12 mouse cellular contexts compared by ENCODE assay signal in the genomic region with DNA sequence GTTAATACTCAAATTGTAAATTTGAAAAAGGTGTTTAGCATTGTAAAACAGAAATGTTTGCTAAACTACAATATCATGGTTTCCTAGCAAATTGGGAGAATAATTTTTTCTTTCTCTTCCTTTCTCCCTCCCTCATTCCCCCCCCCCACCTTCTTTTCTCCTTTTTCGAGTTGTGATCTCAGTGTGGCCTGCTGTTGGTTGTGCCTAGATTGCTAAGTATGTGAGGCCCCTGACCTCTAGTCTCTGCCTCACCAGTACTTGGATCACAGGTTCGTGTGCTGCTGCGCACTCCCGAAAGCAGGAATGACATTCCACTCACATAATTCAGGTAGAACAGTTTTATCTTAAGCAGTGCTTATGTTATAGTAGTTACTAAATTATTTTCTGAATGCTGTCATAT. TPM values are rescaled to one million over a fixed set of nuclear protein-coding genes. Genes with fewer than 3 reads are reported as not detected.
DNase-seq lines count a peak whose midpoint lies in the region; ATAC-seq lines count a peak whose summit lies in the region.
"Had no signal": no experiment of that assay in that cellular context is flagged by ENCODE, and none has a peak within 500 bp of the region (broad histone marks: within the 10 kb centered on the region; RNA-seq: fewer than 3 reads in every experiment).

No protein-coding gene starts in this region.

- no peak for ATAC-seq in heart, embryonic 13.5 days (ENCODE audit: extremely low read depth, insufficient number of reproducible peaks, low FRiP score, low TSS enrichment)
- ATAC-seq in neural tube, embryonic 12.5 days (ENCODE audit: low FRiP score, low read depth), result no peak
- ATAC-seq in hindbrain, embryonic 14.5 days (ENCODE audit: low FRiP score), result no peak
- ATAC-seq in neural tube, embryonic 15.5 days (ENCODE audit: low FRiP score), result no peak

- peak overlapping the region; percentile 13; the same call in 1 of the 2 replicates for H3K4me3 ChIP-seq in heart, embryonic 13.5 days
- no peak overlapping the region for H3K4me3 ChIP-seq in neural tube, embryonic 12.5 days
- H3K4me3 ChIP-seq in hindbrain, embryonic 14.5 days (replicated peaks; ENCODE audit: low read length), result no peak overlapping the region
- no peak overlapping the region for H3K4me3 ChIP-seq in neural tube, embryonic 15.5 days (replicated peaks)
- H3K4me3 ChIP-seq: limb, embryonic 12.5 days; stomach, embryonic 15.5 days had no signal

- intact Hi-C loops in heart, postnatal 36 days (cut with DNase I), result loop anchor here (2.0 to 5.0 kb wide), 2 partner anchors 15 to 67 kb away; no protein-coding TSS in a partner anchor
- intact Hi-C loops in gastrocnemius, postnatal 14 days (cut with DNase I; ENCODE audit: low total_unique reads), result no loop called here

- WGBS in heart, embryonic 13.5 days, result 54% methylated on average over 4 of the region's 4 CpGs
- 73% methylated on average over 4 of the region's 4 CpGs for WGBS in neural tube, embryonic 12.5 days
- 51% methylated on average over 4 of the region's 4 CpGs for WGBS in hindbrain, embryonic 14.5 days
- WGBS in neural tube, embryonic 15.5 days, result 71% methylated on average over 4 of the region's 4 CpGs

- H3K27me3 ChIP-seq in heart, embryonic 13.5 days (replicated peaks), result no peaks in the 10 kb centered on the region
- no peaks in the 10 kb centered on the region for H3K27me3 ChIP-seq in neural tube, embryonic 12.5 days (replicated peaks)
- H3K27me3 ChIP-seq in hindbrain, embryonic 14.5 days (ENCODE audit: control insufficient read depth, insufficient read depth, low read length), result no peaks in the 10 kb centered on the region
- H3K27me3 ChIP-seq in neural tube, embryonic 15.5 days (replicated peaks), result no peaks in the 10 kb centered on the region
- H3K27me3 ChIP-seq: limb, embryonic 12.5 days; stomach, embryonic 15.5 days had no signal

- peaks cover 61% of the 10 kb centered on the region for H3K4me1 ChIP-seq in heart, embryonic 13.5 days
- H3K4me1 ChIP-seq in neural tube, embryonic 12.5 days, result peaks cover 23% of the 10 kb centered on the region
- peaks cover 33% of the 10 kb centered on the region for H3K4me1 ChIP-seq in hindbrain, embryonic 14.5 days (replicated peaks; ENCODE audit: control insufficient read depth, insufficient read depth, low read length)
- peaks cover 31% of the 10 kb centered on the region for H3K4me1 ChIP-seq in neural tube, embryonic 15.5 days

- peaks cover 18% of the 10 kb centered on the region for H3K36me3 ChIP-seq in heart, embryonic 13.5 days
- H3K36me3 ChIP-seq in neural tube, embryonic 12.5 days, result peaks cover 7% of the 10 kb centered on the region; the same call in 1 of the 2 replicates
- H3K36me3 ChIP-seq in hindbrain, embryonic 14.5 days (replicated peaks; ENCODE audit: control insufficient read depth, insufficient read depth), result 0 out of 2 replicates have a peak, but pooled peaks cover 5% of the 10 kb centered on the region
- H3K36me3 ChIP-seq in neural tube, embryonic 15.5 days, result peaks cover 7% of the 10 kb centered on the region; the same call in 1 of the 2 replicates
- H3K36me3 ChIP-seq: stomach, embryonic 15.5 days had no signal

- peak overlapping the region; percentile 52 for H3K4me2 ChIP-seq in heart, embryonic 13.5 days
- peak overlapping the region; percentile 32; the same call in 1 of the 2 replicates for H3K4me2 ChIP-seq in neural tube, embryonic 12.5 days (replicated peaks)
- H3K4me2 ChIP-seq in hindbrain, embryonic 14.5 days (replicated peaks), result peak overlapping the region; percentile 49
- peak overlapping the region; percentile 34 for H3K4me2 ChIP-seq in neural tube, embryonic 15.5 days

- no peak for DNase-seq in heart, postnatal 36 days
- DNase-seq in neural tube, embryonic 10.5 days (ENCODE audit: extremely low spot score, low spot score), result no peak
- DNase-seq in hindbrain, embryonic 14.5 days (ENCODE audit: low spot score), result no peak
- DNase-seq in adrenal gland, postnatal 14 days, result no peak
- DNase-seq in gastrocnemius, postnatal 14 days, result no peak
- DNase-seq: gastrocnemius, postnatal 36 days; right cerebral cortex, postnatal 14 days had no signal

- H3K9ac ChIP-seq in heart, embryonic 13.5 days, result 0 out of 2 replicates have a peak overlapping the region, but pooled peaks have one; percentile 64
- H3K9ac ChIP-seq in neural tube, embryonic 12.5 days, result no peak overlapping the region
- no peak overlapping the region for H3K9ac ChIP-seq in hindbrain, embryonic 14.5 days
- no peak overlapping the region for H3K9ac ChIP-seq in neural tube, embryonic 15.5 days (replicated peaks)
- H3K9ac ChIP-seq: limb, embryonic 12.5 days; stomach, embryonic 15.5 days had no signal

- no peaks in the 10 kb centered on the region for H3K9me3 ChIP-seq in heart, embryonic 13.5 days
- no peaks in the 10 kb centered on the region for H3K9me3 ChIP-seq in neural tube, embryonic 12.5 days
- no peaks in the 10 kb centered on the region for H3K9me3 ChIP-seq in hindbrain, embryonic 14.5 days (ENCODE audit: control insufficient read depth, low read length)
- H3K9me3 ChIP-seq in neural tube, embryonic 15.5 days (replicated peaks), result no peaks in the 10 kb centered on the region
- H3K9me3 ChIP-seq: limb, embryonic 12.5 days; stomach, embryonic 15.5 days had no signal

- H3K27ac ChIP-seq in heart, embryonic 13.5 days (replicated peaks), result peak overlapping the region; percentile 64
- no peak overlapping the region for H3K27ac ChIP-seq in neural tube, embryonic 12.5 days
- H3K27ac ChIP-seq in hindbrain, embryonic 14.5 days, result peak overlapping the region; percentile 51; the same call in 1 of the 2 replicates
- H3K27ac ChIP-seq in neural tube, embryonic 15.5 days (replicated peaks), result no peak overlapping the region
- H3K27ac ChIP-seq: limb, embryonic 12.5 days; stomach, embryonic 15.5 days had no signal

RNA-seq across cellular contexts. Expression of gene Atf7ip, which starts 27.8 kb away (rescaled TPM):
- polyA plus RNA-seq in heart, embryonic 13.5 days (2015; fragmentation: Nextera tagmentation; extraction: Ambion mirVana), result 31.6 and 33.7 TPM in 2 replicates
- 10 to 100 TPM; 78.1 to 88.5 TPM for total RNA-seq in heart, postnatal 36 days (2021)
- 49.2 and 56.4 TPM in 2 replicates for polyA plus RNA-seq in neural tube, embryonic 12.5 days (2016; fragmentation: Nextera tagmentation; extraction: Ambion mirVana)
- 42.8 and 49.7 TPM in 2 replicates for polyA plus RNA-seq in hindbrain, embryonic 14.5 days (2014; fragmentation: Nextera tagmentation; extraction: Ambion mirVana)
- 33.5 and 36.0 TPM in 2 replicates for polyA plus RNA-seq in neural tube, embryonic 15.5 days (2015; fragmentation: Nextera tagmentation; extraction: Ambion mirVana)
- 82.0 and 103 TPM in 2 replicates for total RNA-seq in adrenal gland, postnatal 14 days (2021)
- total RNA-seq in gastrocnemius, postnatal 14 days (2021), result 10 to 100 TPM; 32.8 to 51.9 TPM

Comparison
In these comparisons a context has a peak if more than half of its experiments do, and no peak if none do; other contexts are left out.
1. H3K27ac ChIP-seq: peak in heart, embryonic 13.5 days (single experiment) and hindbrain, embryonic 14.5 days (single experiment); none in neural tube, embryonic 12.5 days (single experiment) and neural tube, embryonic 15.5 days (single experiment).
2. Peak in every context shown above with its lines, with median percentiles within 50 percentile points of each other: H3K4me2 ChIP-seq.